Mouse (Mus musculus) heart, adult 2 months (tissue): Measurements from ENCODE around the gene Depdc1b. TPM values are rescaled to one million over a fixed set of nuclear protein-coding genes. Genes with fewer than 3 reads are reported as not detected.
A peak's percentile ranks its signal among the peaks of the same experiment; 100 is the strongest.

Source experiments
- DNase-seq, 2 experiments: peaks; one replicate each; pipeline ENCODE4 v3.0.0; 2021
- H3K27ac ChIP-seq: fragments of 200-600 bp; 2 replicates; pipeline ENCODE4 v1.8.1; 2022
- H3K27me3 ChIP-seq: fragments of 200-500 bp; 2 replicates; pipeline ENCODE4 v1.6.1; 2012; ENCODE audit warnings: mild to moderate bottlenecking, low read length, inconsistent platforms, mixed read lengths; ENCODE audit not compliant: control insufficient read depth, insufficient read depth
- H3K36me3 ChIP-seq: fragments of 200-500 bp; 2 replicates; pipeline ENCODE4 v1.6.1; 2012; ENCODE audit warnings: low read length, inconsistent platforms; ENCODE audit not compliant: control insufficient read depth, insufficient read depth
- H3K4me1 ChIP-seq: fragments of 200-500 bp; 2 replicates; pipeline ENCODE4 v1.6.1; 2011; ENCODE audit warnings: low read length; ENCODE audit not compliant: control insufficient read depth, insufficient read depth
- H3K4me3 ChIP-seq: fragments of 200-600 bp; 2 replicates; pipeline ENCODE4 v1.8.1; 2022
- H3K79me2 ChIP-seq: fragments of 200-500 bp; replicated peaks from 2 replicates; pipeline ENCODE4 v1.6.1; 2012; ENCODE audit warnings: mild to moderate bottlenecking, inconsistent platforms, low read length, moderate library complexity, mixed read lengths; ENCODE audit not compliant: control insufficient read depth, insufficient read depth
- H3K9ac ChIP-seq: fragments of 200-500 bp; 2 replicates; pipeline ENCODE4 v1.6.1; 2012; ENCODE audit warnings: low read depth, mild to moderate bottlenecking, control low read depth, inconsistent platforms, low read length, mixed read lengths
- CTCF ChIP-seq: fragments of 200-600 bp; IDR thresholded peaks from 2 replicates; pipeline ENCODE4 v1.8.1; 2022; ENCODE audit warnings: antibody characterized with exemption, mild to moderate bottlenecking, moderate library complexity
- EP300 ChIP-seq: fragments of 200-500 bp; IDR thresholded peaks from 2 replicates; pipeline ENCODE4 v1.6.1; 2011; ENCODE audit warnings: low read depth, low read length, control low read depth; ENCODE audit not compliant: insufficient read depth
- POLR2A ChIP-seq: fragments of 200-500 bp; IDR thresholded peaks from 2 replicates; pipeline ENCODE4 v1.6.1; 2011; ENCODE audit warnings: mild to moderate bottlenecking, low read depth, low read length, control low read depth; ENCODE audit not compliant: insufficient read depth
- WGBS: fragments of 180-500 bp; shearing (Covaris S2); methylation state at CpG from one replicate; pipeline ENCODE4 v1.1.7; 2018; 5-methylcytosine and 5-hydroxymethylcytosine counted together
- intact Hi-C: fragments of 180-260 bp; cut with DNase I; formaldehyde crosslinking; loops from one replicate; pipeline ENCODE4 v1.15.1; 2025
- polyA plus RNA-seq: library from polyadenylated mRNA; depleted of rRNA; stranded (reverse); fragments of >200 nt; gene quantifications from 2 replicates; pipeline ENCODE4 v1.2.3, GENCODE M21; 2012
- total RNA-seq, 2 experiments: library from RNA; stranded (reverse); gene quantifications; 2 replicates each; pipeline ENCODE4 v1.2.3; 2021

Depdc1b gene
- total and polyA plus RNA-seq, 3 experiments: 0.14 to 0.36 (median 0.34) TPM

DNA sequence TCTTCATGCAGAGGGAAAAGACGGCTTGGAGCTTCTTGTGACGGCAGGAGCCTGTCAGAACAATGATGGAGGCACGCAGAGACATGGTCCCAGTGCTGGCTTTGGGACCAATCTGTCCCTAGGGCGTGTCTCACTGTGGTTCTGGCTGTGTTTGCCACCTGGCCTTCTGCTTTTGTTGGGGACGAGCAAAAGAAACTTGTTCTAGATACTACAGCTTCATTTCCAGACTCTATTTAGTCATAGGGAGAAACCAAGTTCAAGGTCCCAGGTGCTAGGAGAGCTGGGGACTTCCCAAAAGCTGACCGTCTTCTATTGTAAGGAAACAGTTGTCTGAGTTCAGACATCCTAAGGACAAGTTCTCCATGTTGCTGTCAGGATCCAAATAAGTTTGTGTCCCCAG, 21.2 kb downstream of the Depdc1b start:
- no peaks in the 10 kb centered on the region for H3K36me3 ChIP-seq
- intact Hi-C loops: no loop called here
- H3K4me3 ChIP-seq: no peak overlapping the region
- H3K4me1 ChIP-seq: no peaks in the 10 kb centered on the region; the same call in 1 of the 2 replicates
- no peak overlapping the region for H3K9ac ChIP-seq
- WGBS: 82% methylated on average over 6 of the region's 6 CpGs
- no peaks in the 10 kb centered on the region for H3K79me2 ChIP-seq
- H3K27me3 ChIP-seq: no peaks in the 10 kb centered on the region
- H3K27ac ChIP-seq: no peak overlapping the region
- TF ChIP-seq CTCF (no peak), EP300 (no peak), POLR2A (no peak)
- DNase-seq: no peak

DNA sequence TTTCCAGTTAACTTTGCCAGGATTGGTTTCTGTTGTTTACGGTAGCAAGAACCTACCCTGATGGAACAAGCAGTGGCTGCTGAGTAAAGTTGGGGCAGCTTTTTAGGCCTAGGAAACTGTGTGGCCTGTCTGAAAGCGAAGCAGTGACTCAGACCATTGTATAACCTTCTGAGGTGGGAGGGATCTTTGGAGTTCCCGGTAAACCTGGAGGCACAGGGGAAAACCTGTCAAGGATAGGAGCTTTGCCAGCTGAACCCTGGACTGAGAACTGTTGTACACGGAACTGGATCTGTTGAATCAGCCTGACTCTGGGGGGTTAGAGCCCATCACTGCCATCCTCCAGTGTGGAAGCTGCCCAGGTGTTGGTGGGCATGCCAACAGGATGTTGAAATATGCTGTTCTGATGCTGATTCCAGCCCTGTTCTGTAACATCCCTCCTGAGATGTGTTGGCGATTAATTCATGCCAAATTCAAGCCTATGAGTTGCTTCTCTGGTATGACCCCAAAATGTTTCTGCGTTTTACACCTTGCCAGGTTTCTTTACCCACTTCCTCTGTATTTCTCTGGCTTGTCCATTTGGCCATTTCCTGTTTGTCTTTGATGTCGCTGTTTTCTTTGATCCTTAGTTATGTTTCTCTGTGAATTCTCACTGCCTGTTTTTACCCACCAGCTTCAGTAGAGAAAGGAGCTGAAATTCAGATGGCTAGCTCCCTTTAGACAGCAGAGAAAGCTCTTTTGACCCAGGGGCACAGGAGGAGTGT, 22.1 kb downstream of the Depdc1b start:
- TF ChIP-seq CTCF: no peak
- TF ChIP-seq POLR2A: no peak
- TF ChIP-seq EP300: no peak
- no peaks in the 10 kb centered on the region; the same call in 1 of the 2 replicates for H3K4me1 ChIP-seq
- H3K36me3 ChIP-seq: no peaks in the 10 kb centered on the region
- no peaks in the 10 kb centered on the region for H3K27me3 ChIP-seq
- H3K27ac ChIP-seq: no peak overlapping the region
- no peaks in the 10 kb centered on the region for H3K79me2 ChIP-seq
- DNase-seq: no peak
- H3K4me3 ChIP-seq: no peak overlapping the region
- no peak overlapping the region for H3K9ac ChIP-seq
- 67% methylated on average over 7 of the region's 7 CpGs for WGBS
- intact Hi-C loops: no loop called here

DNA sequence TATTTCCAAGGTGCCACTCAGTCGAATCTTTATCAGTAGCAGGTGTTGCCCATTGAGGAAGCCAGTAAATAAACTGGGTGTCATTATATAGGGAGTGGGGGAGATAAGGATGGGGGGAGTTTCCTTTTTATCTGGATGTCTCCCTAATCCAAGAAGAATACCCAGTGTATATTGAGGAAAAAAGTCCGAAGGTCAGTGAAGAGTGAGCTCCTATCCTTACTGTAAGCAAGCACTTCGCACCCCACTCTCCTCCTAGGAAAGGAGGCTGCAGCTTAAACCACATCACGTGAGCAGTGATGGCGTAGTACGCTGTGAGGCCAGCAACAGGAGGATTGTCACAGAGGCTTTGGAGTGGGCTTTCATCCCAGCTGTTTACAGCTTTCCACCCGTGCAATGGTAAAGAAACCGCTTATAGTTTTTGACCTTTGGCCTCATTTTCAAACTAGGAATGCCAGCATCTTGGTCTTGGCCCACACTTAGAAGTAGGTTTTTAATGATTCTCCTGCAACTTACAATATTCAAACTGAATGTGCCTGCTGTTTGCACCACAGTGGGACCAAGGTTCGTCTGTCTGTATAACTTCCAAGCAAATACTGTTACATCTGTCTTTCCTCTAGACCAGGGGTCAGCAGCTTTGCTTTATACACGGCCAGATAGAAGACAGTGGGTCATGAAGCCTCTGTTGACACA, 23.9 kb downstream of the Depdc1b start:
- Histone ChIP-seq H3K4me1 (no peaks in the 10 kb centered on the region; the same call in 1 of the 2 replicates), H3K4me3 (no peak overlapping the region), H3K9ac (no peak overlapping the region), H3K27ac (no peak overlapping the region), H3K36me3 (no peaks in the 10 kb centered on the region), H3K27me3 (no peaks in the 10 kb centered on the region), H3K79me2 (no peaks in the 10 kb centered on the region)
- intact Hi-C loops: no loop called here
- TF ChIP-seq POLR2A: no peak
- WGBS: 82% methylated on average over 10 of the region's 10 CpGs
- DNase-seq: no peak

DNA sequence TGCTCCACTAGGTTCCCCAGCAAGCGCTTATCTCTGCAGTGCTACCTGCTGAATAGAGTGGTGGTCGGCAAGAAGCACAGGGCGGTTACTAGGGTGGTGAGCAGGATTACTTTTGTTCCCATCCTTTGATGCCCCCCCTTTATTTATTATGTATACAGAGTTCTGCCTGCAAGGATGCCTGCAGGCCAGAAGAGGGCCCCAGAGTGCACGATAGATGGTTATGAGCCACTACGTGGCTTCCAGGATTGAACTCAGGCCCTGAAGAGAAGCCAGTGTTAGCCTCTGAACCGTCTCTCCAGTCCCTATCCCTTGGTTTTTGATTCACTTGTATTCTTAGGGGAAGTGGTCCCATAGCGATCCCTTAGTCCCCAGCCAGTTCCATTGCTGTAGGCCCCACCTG, 25.5 kb downstream of the Depdc1b start:
- Histone ChIP-seq H3K27me3 (no peaks in the 10 kb centered on the region), H3K79me2 (no peaks in the 10 kb centered on the region), H3K4me3 (no peak overlapping the region), H3K9ac (no peak overlapping the region), H3K36me3 (no peaks in the 10 kb centered on the region), H3K4me1 (no peaks in the 10 kb centered on the region), H3K27ac (no peak overlapping the region)
- intact Hi-C loops: no loop called here
- no peak for DNase-seq
- peak; percentile 46 for TF ChIP-seq CTCF
- TF ChIP-seq EP300: no peak
- TF ChIP-seq POLR2A: no peak
- WGBS: 78% methylated on average over 7 of the region's 7 CpGs

DNA sequence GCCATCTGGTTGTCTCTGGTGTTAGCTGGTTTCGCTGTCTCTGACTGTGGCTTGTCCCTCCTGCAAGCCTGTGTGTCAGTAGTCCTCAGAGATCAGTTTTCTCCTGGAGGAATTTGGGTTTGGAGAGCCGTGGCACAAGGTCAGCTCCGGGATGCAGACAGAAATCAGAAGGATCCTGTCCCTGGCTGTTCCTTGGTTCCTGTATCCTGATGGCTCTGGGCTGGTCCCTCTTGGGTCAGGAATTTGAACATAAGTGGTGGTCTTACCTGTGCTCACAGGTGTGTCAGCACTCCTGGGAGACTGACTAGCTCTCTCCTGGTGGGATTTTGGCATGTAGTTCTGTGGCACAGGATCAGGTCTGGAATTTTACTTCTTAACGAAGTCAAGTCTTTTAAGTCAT, 29.6 kb downstream of the Depdc1b start:
- Histone ChIP-seq H3K4me3 (no peak overlapping the region), H3K36me3 (no peaks in the 10 kb centered on the region), H3K27me3 (no peaks in the 10 kb centered on the region), H3K4me1 (no peaks in the 10 kb centered on the region), H3K27ac (no peak overlapping the region), H3K79me2 (no peaks in the 10 kb centered on the region), H3K9ac (no peak overlapping the region)
- DNase-seq: no peak
- intact Hi-C loops: loop anchor here (2.0 kb wide), 1 partner anchor 867 kb away; no protein-coding TSS in a partner anchor
- TF ChIP-seq POLR2A (no peak), EP300 (no peak), CTCF (no peak)
- 85% methylated on average over 4 of the region's 4 CpGs for WGBS

DNA sequence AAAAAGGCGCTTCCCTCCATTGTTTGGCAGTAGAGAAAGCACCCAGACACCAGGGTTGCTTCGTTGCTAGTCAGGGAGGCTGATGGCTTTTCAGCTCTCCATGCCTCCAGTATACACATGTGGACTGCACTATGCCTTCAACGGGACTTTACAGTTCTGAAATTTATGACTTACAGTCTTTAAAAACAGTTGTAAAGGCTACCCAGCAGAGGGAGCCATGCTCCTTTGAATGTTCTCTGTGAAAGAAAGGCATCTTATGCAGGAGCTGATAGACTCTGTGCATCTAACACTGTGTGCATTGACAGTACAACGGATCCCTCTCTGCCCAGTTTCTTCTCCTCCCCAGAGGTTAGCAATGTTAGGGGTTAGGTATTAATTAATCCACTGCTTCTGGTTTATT, 30.9 kb downstream of the Depdc1b start:
- Histone ChIP-seq H3K27ac (no peak overlapping the region), H3K4me1 (no peaks in the 10 kb centered on the region), H3K9ac (no peak overlapping the region), H3K4me3 (no peak overlapping the region), H3K27me3 (no peaks in the 10 kb centered on the region), H3K79me2 (no peaks in the 10 kb centered on the region), H3K36me3 (no peaks in the 10 kb centered on the region)
- peak; percentile 65 for TF ChIP-seq CTCF
- TF ChIP-seq POLR2A: no peak
- 47% methylated on average over 4 of the region's 4 CpGs for WGBS
- DNase-seq: no peak
- intact Hi-C loops: loop anchor here (2.0 kb wide), 1 partner anchor 866 kb away; no protein-coding TSS in a partner anchor
